Mouse (Mus musculus) brain, embryonic 14.5 days (tissue): ENCODE results near the gene Suclg1.

Experiments
- CTCF ChIP-seq: fragments of 200-500 bp; IDR thresholded peaks from 2 replicates; pipeline ENCODE4 v1.5.1; 2012; ENCODE audit warnings: inconsistent platforms, mild to moderate bottlenecking, moderate library complexity, borderline replicate concordance; ENCODE audit not compliant: insufficient read depth, insufficient read length; ENCODE audit errors: extremely low read depth
- POLR2A ChIP-seq: fragments of 200-500 bp; IDR thresholded peaks from 2 replicates; pipeline ENCODE4 v1.6.1; 2012; ENCODE audit warnings: mild to moderate bottlenecking, inconsistent platforms, borderline replicate concordance; ENCODE audit not compliant: poor library complexity, insufficient read depth, insufficient read length, severe bottlenecking; ENCODE audit errors: extremely low read depth

GRCm38 (mm10) chr6:73314923-73315603, 66.9 kb downstream of the Suclg1 start:
- TF ChIP-seq POLR2A (no peak), CTCF (no peak)
